Mouse (Mus musculus) ZHBTc4 (cell line): Measurements from ENCODE around the gene Sirt7.
A peak's percentile ranks its signal among the peaks of the same experiment; 100 is the strongest.

ENCODE experiments used
- DNase-seq: peaks from one replicate; pipeline ENCODE4 v3.0.0-alpha.2; 2011; ENCODE audit warnings: low read depth, low spot score

Gene Sirt7

DNA sequence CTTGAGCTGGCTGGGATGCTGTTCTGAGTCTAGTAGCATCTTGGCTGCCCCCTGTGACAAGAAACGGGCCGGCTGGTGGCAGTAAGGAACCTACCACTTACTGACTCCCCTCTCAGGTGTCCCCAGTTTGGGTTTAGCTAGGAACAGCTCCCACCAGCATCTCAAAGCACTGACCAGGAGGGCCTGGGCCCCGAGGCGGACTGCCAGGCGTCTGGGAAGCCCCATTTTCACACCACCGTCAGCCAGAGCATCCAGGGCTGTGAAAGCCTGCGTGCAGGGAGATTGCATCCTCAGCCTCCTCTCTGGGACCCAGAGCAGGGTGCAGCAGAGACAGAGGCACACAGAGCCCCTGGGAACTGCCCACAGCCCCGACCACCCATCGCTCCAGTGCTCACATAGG lies 16.2 kb upstream of the Sirt7 start:
- DNase-seq = no peak

DNA sequence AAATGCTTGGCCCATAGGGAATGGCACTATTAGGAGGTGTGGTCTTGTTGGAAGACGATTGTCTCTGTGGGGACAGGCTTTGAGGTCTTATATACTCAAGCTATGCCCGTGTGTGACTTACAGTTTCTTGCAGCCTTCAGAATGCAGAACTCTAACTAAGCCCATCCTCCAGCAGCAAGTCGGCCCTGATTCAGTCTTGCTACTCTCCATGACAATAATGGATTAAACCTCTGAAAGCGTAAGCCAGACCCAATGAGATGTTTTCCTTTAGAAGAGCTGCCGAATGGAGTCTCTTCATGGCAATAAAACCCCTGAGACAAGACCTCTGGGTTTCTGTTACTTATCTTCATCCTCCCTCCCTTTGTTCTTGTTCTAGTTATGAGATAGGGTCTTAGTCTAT lies 9.8 kb upstream of the Sirt7 start:
- DNase-seq = peak; percentile 51

DNA sequence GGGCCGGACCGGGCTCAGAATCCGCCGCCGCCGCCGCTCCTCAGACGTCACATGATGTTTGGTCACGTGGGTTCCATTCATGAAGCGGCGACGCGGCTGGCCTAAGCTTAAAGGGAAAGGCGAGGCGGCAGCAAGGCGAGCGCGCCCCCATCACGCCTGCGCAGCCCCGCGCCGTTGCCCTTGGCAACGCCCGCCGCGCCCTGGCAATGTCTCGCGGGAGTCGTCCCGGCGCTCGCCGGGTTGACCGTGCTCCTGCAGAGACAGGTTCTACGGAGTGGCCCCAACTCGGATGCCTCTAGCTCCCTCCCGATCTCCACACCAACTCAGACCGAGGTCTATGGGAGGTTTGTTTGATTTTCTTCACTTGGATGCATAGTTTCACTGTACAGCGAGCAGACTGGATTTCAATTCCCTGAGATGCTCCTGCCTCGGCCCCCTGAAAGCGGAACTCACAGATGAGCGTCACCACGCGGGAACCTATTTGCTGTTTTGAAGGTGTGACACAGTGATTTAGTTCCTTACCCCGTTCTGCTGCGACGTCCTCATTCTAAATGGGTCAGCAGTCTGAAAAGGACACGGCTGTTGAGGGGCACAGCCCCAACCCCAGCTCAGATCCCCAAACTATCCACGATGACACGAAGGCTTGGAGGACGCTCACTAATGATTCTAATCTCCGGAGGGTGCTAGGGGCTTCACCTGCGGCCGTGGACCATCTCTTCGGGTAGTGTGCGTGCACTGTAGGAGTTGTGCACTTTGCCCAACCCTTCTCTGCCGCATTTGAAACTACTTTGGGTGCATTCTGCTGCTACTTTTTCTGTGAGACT lies 8.7 kb upstream of the Sirt7 start, which contains the start of gene Mafg:
Gene Mafg, minus strand, starts transcription at position 81 of the 824 bp plus-strand sequence.
- DNase-seq = peak; percentile 99

DNA sequence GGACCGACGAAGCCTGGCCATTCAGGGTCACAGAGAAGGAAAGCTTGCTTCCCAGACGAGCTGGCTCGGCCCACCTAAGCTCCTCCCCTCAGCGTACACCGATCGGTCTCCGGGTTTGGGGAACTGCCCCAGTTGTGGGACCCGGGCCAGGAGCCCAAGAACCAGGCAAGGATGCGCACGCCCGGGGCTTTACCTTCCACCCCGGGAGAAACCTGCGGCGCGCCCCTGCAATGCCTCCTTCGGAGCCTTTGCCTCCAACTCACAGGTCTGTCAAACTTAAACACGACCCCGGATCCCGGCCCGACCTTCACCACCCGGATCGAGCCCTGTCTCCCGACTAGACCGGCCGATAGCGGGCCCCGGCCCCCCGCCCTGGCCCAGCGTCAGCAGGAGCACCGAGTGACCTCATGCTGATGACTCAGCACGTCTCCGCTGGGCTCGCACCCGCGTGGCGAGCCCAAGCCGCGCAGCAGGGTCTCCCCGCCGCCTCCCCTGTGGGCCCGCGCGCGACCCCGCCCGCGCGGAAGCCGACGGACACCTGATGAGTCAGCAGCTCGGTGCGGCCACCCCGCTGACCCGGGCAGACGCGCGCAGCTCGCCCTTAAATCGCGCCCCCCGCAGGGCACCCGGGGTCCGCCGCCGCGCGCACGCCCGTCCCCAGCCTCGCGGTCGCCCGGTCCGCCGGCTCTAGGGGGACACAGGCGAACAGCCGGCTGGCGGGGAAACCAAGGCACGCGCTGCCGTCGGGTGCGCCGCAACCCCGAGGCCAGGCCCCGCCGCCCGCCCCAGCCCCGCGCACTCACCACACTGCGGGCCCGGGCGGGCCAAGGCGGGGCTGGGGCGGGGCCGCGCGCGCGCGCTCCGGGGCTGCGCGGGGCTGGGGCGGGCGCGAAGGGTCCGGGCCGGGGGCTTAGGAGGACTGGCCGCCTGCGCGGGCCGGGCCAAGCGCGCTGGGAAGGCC lies 7.8 kb upstream of the Sirt7 start:
- DNase-seq = peak; percentile 87

DNA sequence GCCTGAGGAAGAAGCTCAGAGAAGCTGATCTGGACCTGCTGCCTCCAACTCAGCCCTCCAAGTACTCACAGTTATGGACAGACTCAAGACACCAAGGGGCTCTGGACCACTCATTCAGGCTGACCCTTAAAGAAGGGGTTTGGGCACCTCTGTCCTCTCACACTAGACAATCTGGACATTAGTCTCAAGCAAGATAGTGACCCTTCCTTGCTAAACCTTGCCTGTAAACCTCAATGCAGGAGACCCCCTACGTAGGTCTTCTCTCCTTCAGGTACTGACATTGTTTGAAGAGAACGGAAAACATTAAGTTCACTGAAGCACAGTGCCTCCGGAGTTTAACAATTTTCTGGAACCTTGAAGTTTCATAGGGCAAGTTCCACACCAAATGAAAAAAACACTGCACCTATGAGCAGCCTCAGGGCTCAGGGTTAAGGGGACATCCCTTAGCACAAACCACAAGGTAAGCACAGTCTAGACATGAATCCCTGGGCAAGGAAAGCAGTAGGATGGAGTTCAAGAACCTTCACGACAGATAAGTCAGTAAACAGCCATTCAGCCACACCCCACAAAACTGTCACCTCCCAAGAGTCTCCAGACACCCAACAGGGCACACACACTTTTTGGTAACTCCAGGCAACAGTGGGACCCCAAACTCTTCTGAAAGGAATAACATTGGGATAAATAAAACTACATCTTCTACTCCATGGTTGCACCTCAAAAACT lies 6.8 kb upstream of the Sirt7 start:
- no peak for DNase-seq

DNA sequence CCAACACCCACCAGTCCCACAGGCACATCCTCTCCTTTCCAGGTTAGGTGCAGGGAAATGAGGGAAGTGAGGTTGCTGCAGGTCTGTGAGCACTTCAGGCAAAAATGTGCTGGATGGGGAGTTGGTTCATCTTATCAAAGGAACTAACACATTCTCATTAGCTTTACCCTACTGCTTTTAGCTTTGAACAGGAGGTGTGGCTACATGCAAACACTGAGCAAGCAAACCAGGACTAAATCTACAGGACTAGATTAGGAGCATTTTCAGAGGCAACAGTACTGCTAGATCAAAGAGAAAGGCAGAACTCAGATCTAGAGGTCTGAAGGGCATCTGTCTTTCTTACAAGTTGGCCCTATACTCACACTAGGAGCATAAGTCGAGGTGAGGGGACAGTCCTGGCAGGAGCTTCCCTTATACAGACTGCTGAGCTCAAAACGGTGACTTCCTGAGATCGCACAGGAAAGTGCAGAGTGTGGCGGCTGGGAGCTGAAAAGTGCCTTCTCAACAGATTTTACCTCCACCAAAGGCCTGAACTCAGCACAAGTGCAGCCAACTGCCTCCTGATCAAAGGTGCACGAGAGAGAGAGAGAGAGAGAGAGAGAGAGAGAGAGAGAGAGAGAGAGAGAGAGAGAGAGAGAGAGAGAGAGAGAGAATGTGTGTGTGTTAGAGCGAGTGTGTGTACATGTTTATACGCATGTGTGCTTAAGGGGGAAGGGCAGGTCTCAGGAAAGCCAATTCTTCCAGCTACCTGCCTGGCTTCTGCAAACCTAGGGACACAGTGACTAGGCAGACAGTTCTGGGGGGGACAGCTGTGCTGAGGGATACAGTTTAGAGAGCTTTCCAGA lies 6.1 kb upstream of the Sirt7 start:
- DNase-seq = no peak

DNA sequence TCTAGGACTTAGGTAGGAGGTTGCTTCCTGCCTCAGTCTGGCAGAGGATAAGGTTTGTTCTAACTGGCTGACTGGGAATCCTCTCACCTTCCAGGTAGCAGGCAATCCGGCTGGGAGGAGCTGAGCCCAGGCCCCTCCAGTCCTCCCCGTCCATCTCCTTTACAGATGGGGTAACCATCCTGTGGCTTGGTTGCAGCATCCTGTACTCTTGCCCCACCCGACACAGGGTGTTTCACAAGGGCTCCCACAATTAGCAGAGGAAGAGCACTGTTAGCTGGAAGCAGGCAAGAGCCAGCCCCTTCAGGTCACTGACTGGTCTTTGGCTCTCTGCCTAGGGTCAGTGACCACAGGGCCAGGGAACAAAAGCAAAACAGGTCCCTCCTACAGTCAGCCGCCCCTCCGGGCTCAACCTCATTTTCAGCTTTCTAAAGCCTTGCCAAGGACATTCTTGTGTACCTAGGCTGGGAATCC lies 5.4 kb upstream of the Sirt7 start:
- no peak for DNase-seq

DNA sequence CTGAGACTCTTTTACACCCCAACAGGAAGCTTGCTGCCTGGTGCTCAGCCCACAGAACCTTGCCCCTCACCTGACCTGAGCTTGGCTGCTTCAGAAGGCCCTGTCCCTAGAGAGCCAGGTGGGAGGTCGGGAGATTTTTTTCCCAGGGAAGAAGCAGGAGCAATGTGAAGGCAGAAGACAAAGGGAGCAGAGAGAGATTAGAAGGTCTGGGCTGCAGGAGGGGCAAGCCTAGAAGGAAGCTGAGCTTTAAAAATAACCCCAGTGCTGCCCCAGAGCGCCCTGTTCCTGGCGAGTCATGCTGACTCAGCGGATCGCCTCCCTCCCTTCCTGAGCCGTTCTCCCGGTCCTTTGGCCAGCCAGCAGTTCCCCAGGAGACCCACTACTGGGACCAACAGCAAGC lies 4.9 kb upstream of the Sirt7 start:
- peak; percentile 59 for DNase-seq

DNA sequence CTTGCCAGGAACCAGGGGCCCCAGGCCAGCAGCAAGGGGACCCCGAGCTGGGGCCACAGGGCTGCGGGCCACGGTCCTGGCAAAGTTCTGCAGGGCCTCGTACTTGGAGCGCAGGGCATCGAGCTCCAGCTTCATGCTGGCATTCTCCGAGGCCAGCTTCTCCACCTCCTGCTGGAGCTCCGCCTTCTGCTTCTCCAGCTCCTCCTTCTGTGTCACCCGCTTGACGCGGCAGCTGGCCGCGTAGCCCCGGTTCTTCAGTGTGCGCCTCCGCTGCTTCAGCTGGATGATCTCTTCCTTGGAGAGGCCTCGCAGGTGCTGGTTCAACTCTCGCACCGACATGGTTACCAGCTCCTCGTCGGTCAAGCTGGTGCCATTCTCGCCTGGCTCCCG lies 4.3 kb upstream of the Sirt7 start:
- DNase-seq = peak; percentile 67

DNA sequence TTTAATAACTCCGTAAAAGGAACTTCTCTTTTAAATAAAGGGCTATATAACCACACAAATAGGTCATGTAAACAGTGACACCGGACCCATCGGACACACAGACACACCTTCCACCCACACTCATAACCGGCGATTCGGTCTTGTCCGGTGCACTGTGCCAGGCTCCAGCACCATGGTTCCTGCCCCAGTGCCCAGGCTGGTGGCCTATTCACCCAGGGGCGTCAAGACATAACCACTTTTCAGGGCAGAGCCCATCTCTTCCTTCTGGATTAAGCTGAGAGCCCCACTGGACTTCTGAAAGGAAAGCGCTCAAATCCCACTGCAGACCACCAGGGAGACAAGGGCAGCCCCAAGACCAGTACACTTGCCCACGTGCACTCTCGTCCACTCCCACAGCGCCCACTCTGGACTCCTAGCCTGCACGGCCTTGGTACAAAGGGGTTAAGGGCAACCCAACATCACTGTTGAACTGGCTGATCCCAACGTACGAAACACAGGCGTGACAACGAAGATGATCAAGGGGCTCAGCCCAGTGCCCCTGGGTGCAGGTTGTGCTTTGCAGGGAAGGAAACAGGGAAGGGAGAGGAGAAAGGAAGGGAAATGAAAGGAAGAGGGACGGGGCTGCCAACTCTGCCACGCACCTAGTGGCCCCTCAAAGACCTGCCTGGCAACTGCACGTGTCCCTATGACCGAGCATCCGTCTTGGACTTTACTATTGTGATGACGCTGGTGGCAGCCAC lies 3.7 kb upstream of the Sirt7 start:
- no peak for DNase-seq

DNA sequence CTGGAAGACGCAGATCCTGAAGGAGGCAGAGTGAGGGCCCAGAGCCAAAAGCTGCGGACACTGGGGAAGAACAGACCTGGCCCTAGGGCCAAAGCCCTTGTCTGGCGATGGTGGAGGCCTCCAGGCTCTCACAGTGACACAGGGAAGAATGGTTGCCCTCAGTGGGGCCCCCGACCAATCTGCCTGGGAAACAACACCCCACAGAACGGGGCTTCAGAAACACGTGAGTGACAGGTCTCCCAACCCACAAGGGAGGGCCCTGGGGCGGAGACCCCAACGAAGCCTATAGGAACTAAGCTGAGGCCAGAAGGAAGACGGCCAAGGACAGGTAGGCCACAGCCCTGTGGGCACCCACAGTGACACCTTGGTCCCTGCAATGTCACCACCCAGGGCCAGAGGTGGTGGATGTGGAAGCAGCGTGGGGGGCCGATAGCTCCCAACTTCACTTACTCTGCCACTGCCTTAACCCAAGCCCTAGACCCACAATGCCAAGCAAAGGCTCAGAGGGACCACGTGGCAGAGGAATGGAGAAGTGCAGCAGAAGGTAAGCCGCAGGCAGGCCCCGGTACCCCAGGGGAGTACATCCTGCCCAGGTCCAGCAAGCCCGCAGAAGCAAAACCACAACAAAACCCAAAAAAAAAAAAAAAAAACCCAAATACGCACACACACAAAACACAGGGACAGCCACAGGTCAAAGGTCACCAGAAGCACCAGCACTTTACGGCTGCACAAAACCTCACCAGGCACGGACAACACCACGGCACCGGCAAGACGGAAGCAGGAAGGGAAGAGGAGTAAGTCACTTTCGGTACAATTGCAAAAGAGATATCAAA lies 2.6 kb upstream of the Sirt7 start:
- DNase-seq = peak; percentile 37

DNA sequence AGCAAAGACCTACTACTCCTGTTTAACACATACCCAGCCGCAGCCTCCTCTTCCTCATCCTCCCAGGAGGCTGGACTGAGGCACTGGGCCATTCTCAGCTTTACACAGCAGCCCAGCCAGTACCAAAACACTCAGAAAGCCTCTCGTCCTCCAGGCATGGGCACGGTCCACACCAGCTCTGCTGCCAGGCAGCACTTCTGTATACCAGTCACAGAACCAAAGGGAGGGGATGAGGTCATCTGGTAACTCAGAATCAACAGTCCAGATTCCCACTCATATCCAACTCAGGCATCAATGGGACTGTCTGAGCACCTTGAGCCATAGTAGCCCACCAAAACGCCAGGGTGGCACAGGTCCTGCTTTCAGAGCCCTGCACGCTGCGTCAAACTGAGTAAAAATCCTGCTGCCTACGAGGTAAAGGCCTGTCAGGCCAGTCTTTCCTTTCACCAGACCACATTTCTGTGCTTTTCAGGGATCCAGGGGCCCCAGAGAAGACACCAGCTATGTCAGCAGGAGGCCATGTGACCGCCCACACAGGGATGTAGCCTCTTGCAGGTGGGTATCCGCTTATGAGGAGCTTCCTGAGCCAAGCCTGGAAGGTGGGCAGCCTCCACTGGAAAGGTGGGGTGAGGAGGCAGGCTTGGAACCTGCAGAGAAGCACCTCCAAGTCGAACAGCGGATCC lies 1.9 kb upstream of the Sirt7 start:
- DNase-seq = no peak

DNA sequence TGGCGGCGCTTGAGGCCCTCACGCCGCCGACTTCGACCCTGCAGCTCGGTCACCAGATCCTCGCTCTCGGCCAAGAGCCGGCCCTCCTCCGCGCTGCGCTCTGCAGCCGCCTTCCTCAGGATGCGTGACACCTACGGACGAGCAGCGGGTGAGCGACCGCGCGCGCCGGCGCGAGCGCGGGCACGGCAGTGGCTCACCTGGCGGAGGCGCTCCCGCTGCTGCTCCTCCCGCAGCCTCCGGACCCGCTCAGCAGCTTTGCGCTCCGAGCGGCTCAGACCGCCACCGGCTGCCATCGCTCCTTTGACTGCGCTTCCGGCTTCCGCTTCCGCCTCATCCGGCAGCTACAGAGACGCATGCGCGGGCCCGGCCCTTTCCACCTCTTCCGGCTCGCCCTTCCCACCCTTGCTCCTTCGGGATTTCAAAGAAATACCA lies 344 bp downstream of the Sirt7 start:
- DNase-seq = peak; percentile 94

DNA sequence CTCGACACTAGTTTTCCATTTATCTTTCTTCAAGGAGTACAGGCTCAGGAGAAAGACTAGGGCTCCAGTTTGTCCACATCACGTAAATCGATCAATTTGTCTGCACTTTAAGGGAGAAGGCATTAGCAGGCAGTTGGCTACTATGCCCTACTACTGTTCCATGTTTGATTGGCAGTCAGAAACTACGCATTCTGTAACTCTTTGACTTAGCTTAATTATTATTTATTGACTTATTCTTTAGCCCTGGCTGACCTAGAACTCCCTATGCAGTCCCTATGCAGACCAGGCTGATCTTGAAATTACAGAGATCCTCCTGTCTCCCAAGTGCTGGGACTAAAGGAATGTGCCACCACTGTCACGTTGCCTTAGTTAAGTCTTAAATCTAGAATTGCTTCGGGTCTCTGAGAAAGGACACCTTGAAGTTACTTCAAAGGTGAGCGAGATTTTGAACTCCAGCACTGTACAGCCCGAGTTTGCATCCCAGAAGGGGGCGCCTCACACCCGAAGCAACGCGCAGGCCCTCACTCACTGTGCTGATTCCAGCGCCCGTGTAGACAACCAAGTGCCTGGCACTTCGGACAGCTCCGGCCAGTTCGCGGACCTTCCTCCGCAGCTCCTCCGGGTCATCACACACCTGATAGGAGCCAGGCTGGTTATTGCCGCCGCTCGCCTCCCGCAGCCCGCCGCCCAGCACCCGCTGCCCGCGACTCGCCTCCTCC lies 920 bp downstream of the Sirt7 start:
- DNase-seq = peak; percentile 85

DNA sequence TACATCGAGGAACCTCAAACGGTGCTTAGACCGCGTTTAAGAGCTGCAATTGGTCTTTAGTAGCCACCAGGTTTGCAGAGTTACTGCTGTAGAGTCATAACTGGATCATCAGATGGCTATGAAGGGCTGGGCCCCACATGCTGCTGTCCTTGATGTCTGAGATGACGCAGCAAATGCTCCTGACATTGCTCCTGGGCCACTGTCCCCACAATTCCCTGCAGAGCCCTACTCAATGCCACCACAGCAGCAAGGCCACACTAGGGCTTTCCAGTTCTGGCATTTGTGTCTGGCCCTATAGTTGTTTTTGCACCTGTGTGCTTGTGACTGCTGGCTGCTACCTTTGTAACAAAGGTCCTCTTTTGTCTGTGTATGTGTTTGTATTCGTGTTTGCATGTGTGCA lies 2.2 kb downstream of the Sirt7 start:
- no peak for DNase-seq

DNA sequence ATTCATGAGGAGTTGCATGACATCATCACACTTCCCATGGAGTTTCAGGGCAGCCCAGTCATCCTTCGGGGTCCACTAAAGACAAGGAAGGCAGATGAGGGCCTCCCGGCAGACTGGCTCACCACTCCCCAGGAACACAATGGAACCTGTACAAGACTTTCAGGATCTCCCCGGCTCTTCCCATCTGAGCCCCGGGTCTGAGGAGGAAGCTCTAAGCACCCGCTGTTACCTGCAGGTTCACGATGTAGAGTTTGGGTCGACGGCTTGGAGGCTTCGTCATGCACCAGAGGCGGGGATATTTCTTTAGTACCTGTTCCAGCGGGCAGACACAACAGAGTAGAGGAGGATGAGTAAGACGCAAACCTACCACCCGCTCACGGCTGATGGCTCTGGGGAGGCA lies 4.8 kb downstream of the Sirt7 start:
- no peak for DNase-seq

DNA sequence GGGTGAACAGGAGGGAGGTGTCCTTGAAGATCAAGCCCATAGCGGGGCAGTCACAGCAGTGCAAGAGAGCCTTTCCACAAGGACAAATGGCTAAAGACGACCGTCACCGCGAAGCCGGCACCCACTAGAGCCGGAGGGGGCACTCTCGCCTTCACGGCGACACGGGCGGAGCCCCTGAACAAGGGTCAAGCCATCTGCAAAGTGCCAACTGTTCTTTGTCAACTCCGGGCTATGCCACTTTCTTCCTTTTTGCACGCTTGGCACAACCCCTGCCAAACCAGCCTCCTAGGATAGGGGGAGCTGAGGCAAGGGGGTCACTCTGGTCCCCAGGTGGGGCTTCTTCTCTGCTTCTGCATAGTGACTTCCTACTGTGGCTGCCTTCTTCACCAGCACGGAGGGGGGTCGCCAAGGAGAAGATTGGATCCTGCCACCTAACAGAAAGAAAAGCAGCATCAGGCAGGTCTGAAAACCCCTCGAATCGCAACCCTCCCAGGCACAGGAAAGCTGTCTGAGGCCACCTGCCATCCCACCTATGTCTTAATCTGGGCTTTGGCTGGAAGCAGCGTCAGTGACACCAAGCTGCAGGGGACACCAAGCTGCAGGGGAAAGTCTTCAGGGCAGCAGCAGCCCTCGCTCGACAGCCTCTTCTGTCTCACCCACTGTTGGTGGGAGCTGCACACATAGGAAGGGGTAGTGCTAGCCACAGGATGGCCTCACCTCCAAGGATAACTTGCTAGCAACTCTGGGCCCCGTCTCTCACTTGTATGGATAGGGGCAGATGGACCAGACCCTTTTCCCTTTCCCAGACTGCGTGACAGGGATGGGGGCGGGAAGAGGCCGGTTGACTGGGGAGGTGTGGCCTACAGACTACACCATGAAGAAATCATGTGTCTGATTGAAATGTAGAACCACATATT lies 6.2 kb downstream of the Sirt7 start:
- DNase-seq = no peak
